Mouse (Mus musculus): ENCODE results near the gene Tiam2. TPM values are rescaled to one million over a fixed set of nuclear protein-coding genes. Genes with fewer than 3 reads are reported as not detected.
A peak's percentile ranks its signal among the peaks of the same experiment; 100 is the strongest.

Gene Tiam2
- total RNA-seq, 2 experiments from 2014 or later: 3.7 to 4.5 TPM

- intact Hi-C loops (cut with DNase I): no loop called here
- no peak for DNase-seq
- H3K27ac ChIP-seq: no peak overlapping the region
- TF ChIP-seq CTCF (IDR thresholded peaks at IDR 0.05): no peak
- no peak overlapping the region for H3K4me3 ChIP-seq
These were observed 213.9 kb downstream of the Tiam2 start for GRCm38 (mm10) chr17:3540304-3540703.

- Histone ChIP-seq H3K27ac (no peak overlapping the region), H3K4me3 (no peak overlapping the region)
- TF ChIP-seq CTCF (IDR thresholded peaks at IDR 0.05): no peak
- intact Hi-C loops (cut with DNase I): no loop called here
- no peak for DNase-seq
These were observed 214.7 kb downstream of the Tiam2 start for GRCm38 (mm10) chr17:3541033-3541432.

GRCm38 (mm10) chr17:3547725-3548124 is 221.4 kb downstream of the Tiam2 start:
- H3K27ac ChIP-seq: no peak overlapping the region

GRCm38 (mm10) chr17:3556251-3556650 is 229.9 kb downstream of the Tiam2 start:
- no peak for DNase-seq
- H3K27ac ChIP-seq: no peak overlapping the region
- no peak for TF ChIP-seq CTCF (IDR thresholded peaks at IDR 0.05)
- intact Hi-C loops (cut with DNase I): no loop called here
- H3K4me3 ChIP-seq: no peak overlapping the region

More at GRCm38 (mm10) chr17:3547725-3548124, 221.4 kb downstream of the Tiam2 start:
- no peak for TF ChIP-seq CTCF (IDR thresholded peaks at IDR 0.05)
- intact Hi-C loops (cut with DNase I): no loop called here
- H3K4me3 ChIP-seq: no peak overlapping the region
- no peak for DNase-seq

DNA sequence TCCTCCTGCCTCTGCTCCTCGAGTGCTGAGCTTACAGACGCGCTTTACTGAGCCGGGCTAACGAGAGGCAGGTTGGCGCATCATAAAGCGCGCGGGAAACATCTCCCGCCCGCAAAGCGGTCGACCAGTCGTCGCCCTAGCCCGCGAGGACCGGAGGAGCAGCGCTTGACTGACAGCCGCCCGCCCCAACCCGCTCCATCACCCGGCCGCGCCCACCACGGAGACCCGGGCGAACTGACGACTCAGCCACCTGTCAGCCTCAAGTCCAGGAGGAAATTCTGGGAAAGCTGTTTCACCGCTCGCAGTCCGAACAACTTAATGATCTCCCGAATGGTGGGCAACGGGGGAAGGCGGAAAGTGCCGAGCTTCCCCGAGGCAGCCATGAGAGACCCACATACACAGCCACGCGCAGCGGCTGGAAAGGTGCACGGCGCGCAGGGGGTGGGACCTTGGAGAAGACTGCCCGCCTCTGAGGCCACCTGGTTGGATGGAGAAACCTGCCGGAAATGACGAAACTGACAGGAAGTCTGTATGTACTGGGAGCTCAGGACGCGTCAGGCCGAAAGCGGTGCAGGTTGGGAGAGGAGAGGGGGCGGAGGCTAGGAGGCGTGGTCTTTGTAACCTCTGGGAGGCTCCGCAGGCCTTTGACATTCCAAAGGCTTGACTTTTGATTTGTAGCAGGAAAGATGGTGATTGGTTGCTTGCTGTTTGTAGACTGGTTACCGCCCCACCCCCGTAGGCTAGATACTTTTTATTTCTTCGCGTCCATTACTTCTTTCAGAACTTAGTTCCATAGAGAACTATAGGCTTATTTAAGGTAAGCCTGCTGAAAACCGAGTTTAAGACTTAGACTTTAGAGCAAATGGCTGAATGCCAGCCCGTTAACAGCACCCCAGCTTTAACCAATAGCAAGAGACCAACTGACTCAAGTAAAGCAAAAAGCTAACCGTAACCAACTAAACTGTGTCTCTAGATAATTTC is 231.2 kb downstream of the Tiam2 start, which contains the start of gene Tfb1m:
Gene Tfb1m (minus strand): TSS at position 451 of the 981 bp plus-strand sequence.
- DNase-seq: peak; percentile 98
- Histone ChIP-seq H3K4me3 (peak within 1 kb of the TSS; percentile 92), H3K27ac (peak within 1 kb of the TSS; percentile 96)
- intact Hi-C loops (cut with DNase I): no loop called here
- peak; percentile 33; the same call in 1 of the 2 replicates for TF ChIP-seq CTCF (IDR thresholded peaks at IDR 0.05)

DNA sequence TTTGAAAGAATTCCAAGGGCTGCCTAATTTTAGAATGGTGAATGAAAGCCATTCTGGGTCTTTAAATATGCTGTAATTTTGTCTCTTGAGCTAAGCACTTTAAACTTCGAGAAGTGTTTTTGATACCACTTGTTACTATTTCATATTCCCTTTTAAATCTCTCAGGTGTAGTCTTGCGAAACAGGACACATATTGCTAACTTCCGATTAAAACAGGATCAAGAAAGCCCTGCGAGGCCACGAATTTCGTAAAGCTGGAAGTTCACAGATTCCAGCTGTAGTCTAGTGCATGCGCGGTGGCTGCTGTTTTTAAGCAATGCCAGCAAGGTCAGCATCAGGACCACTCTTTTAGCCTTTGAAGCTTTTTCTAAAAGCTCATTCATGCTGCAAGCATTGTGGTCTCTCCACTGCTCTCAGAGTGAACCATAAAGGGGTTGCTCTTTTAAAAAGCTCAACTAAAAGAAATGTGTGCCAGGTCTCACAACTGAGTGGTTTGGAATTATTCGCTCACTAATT is 232.0 kb downstream of the Tiam2 start:
- DNase-seq: peak; percentile 24
- H3K4me3 ChIP-seq: peak overlapping the region; percentile 92
- peak overlapping the region; percentile 94 for H3K27ac ChIP-seq
- intact Hi-C loops (cut with DNase I): no loop called here
- TF ChIP-seq CTCF (IDR thresholded peaks at IDR 0.05): no peak

DNA sequence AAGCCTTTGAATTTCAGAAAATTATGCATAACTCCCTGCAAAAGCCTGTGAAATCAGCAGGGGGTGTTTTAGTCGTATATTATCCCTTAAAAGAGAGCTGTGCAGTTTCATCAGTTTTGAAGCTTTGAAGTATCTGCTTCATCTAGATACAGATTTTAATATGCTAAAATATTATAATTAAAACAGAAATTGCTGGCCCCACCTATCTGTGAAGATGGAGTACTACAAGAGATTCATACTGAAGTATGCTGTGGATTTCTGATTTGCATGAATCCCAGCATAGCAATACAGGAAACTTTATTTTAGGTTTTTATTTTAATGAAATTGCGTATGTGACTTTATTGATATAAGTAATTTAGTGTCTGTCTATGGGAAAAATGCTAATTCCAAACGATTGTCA is 234.2 kb downstream of the Tiam2 start:
- Histone ChIP-seq H3K4me3 (no peak overlapping the region), H3K27ac (no peak overlapping the region)
- no peak for DNase-seq
- intact Hi-C loops (cut with DNase I): no loop called here
- TF ChIP-seq CTCF (IDR thresholded peaks at IDR 0.05): peak; percentile 61

DNA sequence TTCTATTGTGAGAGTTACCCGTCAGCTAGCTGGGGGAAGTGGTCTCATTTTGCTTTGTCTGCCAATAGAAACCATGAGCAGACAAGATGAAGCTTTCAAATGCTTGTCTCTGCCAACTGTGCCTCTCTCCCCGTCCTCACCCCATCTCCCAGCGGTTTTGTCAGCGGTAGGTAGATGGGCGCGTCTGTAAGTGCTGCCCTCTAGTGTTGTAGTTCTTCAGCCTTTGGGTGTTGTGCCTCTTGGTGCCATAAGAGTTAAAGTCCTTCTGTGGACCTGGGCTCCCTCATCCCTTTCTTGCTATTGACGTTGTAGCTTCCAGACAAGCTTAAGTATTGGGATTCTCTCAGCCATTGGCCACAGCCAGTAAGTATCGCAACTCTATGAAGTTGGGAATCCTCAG is 236.0 kb downstream of the Tiam2 start:
- H3K27ac ChIP-seq: no peak overlapping the region
- DNase-seq: no peak
- H3K4me3 ChIP-seq: no peak overlapping the region
- intact Hi-C loops (cut with DNase I): no loop called here
- peak; percentile 35 for TF ChIP-seq CTCF (IDR thresholded peaks at IDR 0.05)

- Histone ChIP-seq H3K27ac (no peak overlapping the region), H3K4me3 (peak overlapping the region; percentile 15)
- peak; percentile 59 for DNase-seq
- intact Hi-C loops (cut with DNase I): loop anchor here (5.0 to 10.0 kb wide), 2 partner anchors 1204 to 1826 kb away; no protein-coding TSS in a partner anchor
- TF ChIP-seq CTCF (IDR thresholded peaks at IDR 0.05): peak; percentile 93
These were observed 244.5 kb downstream of the Tiam2 start for GRCm38 (mm10) chr17:3570876-3571275.

Other genes with a start within 250 kb of the Tiam2 start
- gene Scaf8, start 211.6 kb upstream of the Tiam2 start, total RNA-seq (2021): 10 to 100 TPM; 22.6 to 25.2 TPM
- not detected for gene Cldn20, start 206.0 kb downstream of the Tiam2 start, total RNA-seq (2021)
- gene Tfb1m, start 231.2 kb downstream of the Tiam2 start, total RNA-seq (2021): 10 to 100 TPM in 1 of 2 experiments, 1 to 10 TPM in 1; 8.0 to 11.6 TPM

Measured in gastrocnemius, adult 2 months (tissue).